Mouse (Mus musculus) gastrocnemius, adult 8-10 months (tissue): Measurements from ENCODE around the gene Srek1. TPM values are rescaled to one million over a fixed set of nuclear protein-coding genes. Genes with fewer than 3 reads are reported as not detected.

Source experiments
- DNase-seq, 2 experiments: peaks; one replicate each; pipeline ENCODE4 v3.0.0; 2022; ENCODE audit warnings: low spot score in 2 of 2
- total RNA-seq, 4 experiments: library from RNA; stranded (reverse); gene quantifications; 2 replicates each; pipeline ENCODE4 v1.2.4; 2022

Srek1 gene
- total RNA-seq, 4 experiments from 2014 or later, result 12.9 to 17.8 (median 17.3) TPM

GRCm38 (mm10) chr13:103726872-103727271 is 47.5 kb downstream of the Srek1 start:
- no peak for DNase-seq

GRCm38 (mm10) chr13:103711406-103712025 is 62.9 kb downstream of the Srek1 start:
- DNase-seq, result no peak

- DNase-seq, result no peak
Observed at GRCm38 (mm10) chr13:103710359-103710781, 64.0 kb downstream of the Srek1 start.

- no peak for DNase-seq
Observed at GRCm38 (mm10) chr13:103705436-103705978, 68.9 kb downstream of the Srek1 start.

GRCm38 (mm10) chr13:103703833-103704232 is 70.6 kb downstream of the Srek1 start:
- DNase-seq, result no peak

GRCm38 (mm10) chr13:103703386-103703785 is 71.0 kb downstream of the Srek1 start:
- peak; percentile 39 to 61 for DNase-seq

- no peak for DNase-seq
Observed at GRCm38 (mm10) chr13:103702266-103702665, 72.1 kb downstream of the Srek1 start.

GRCm38 (mm10) chr13:103700752-103701151 is 73.7 kb downstream of the Srek1 start:
- no peak for DNase-seq

- DNase-seq, result no peak
Observed at GRCm38 (mm10) chr13:103697993-103698392, 76.4 kb downstream of the Srek1 start.

- DNase-seq, result no peak
Observed at GRCm38 (mm10) chr13:103696164-103696563, 78.2 kb downstream of the Srek1 start.

DNA sequence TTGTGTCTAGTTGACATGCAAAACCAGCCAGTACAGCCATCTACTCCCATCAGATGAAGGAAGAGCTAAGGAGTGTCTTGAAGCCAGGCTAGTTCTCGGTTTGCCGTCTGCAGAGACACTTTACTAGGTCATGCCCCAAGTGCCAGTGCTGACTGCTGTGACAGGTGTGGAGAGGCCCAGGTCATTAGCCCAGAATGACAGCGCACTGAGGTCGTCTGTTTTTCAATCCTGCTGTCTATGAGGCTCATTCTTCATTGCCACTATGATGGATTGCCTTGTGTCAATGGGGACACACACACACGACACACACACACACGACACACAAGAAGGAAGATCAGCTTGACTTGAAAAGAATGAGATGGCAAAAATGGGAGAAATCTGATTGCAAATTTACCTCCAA is 79.0 kb downstream of the Srek1 start:
- no peak for DNase-seq

Other genes with a start within 250 kb of the Srek1 start
- 10 to 100 TPM; 45.5 to 53.4 (median 50.3) TPM for gene Erbin, start 145.9 kb upstream of the Srek1 start, total RNA-seq